Mouse (Mus musculus) C2C12 (cell line): Measurements from ENCODE around the gene Ost4. TPM values are rescaled to one million over a fixed set of nuclear protein-coding genes. Genes with fewer than 3 reads are reported as not detected.

ENCODE experiments used
- H3K27me3 ChIP-seq: one replicate; pipeline ENCODE4 v1.6.1; 2011; ENCODE audit not compliant: control insufficient read depth, insufficient read depth, insufficient read length
- H3K36me3 ChIP-seq: one replicate; pipeline ENCODE4 v1.6.1; 2011; ENCODE audit not compliant: control insufficient read depth, insufficient read depth
- H3K4me3 ChIP-seq: one replicate; pipeline ENCODE4 v1.5.1; 2011; ENCODE audit warnings: mild to moderate bottlenecking, control low read depth; ENCODE audit not compliant: poor library complexity, insufficient read depth, severe bottlenecking
- H3K79me2 ChIP-seq: one replicate; pipeline ENCODE4 v1.6.1; 2011; ENCODE audit not compliant: control insufficient read depth, insufficient read depth
- H3K79me3 ChIP-seq: one replicate; pipeline ENCODE4 v1.6.1; 2011; ENCODE audit warnings: low read depth, control low read depth
- H3ac ChIP-seq: one replicate; pipeline ENCODE3; 2011; ENCODE audit warnings: low read depth; ENCODE audit not compliant: control insufficient read depth, insufficient read length
- CEBPB ChIP-seq: IDR thresholded peaks from one replicate; pipeline ENCODE4 v1.6.1; 2011; ENCODE audit warnings: low read depth, mild to moderate bottlenecking, control low read depth, moderate library complexity
- CTCF ChIP-seq: IDR thresholded peaks from one replicate; pipeline ENCODE4 v1.5.1; 2011; ENCODE audit not compliant: control insufficient read depth, insufficient read depth, insufficient read length
- FOSL1 ChIP-seq: IDR thresholded peaks from one replicate; pipeline ENCODE4 v1.8.0; 2011; ENCODE audit warnings: mild to moderate bottlenecking, low read length; ENCODE audit not compliant: poor library complexity, insufficient read depth, severe bottlenecking
- MAX ChIP-seq: IDR thresholded peaks from one replicate; pipeline ENCODE4 v1.6.1; 2011; ENCODE audit warnings: mild to moderate bottlenecking, control low read depth
- MYOD1 ChIP-seq: IDR thresholded peaks from one replicate; pipeline ENCODE4 v1.6.1; 2011; ENCODE audit warnings: low read depth; ENCODE audit not compliant: control insufficient read depth, insufficient read length
- MYOG ChIP-seq: IDR thresholded peaks from one replicate; pipeline ENCODE4 v1.6.1; 2011; ENCODE audit not compliant: control insufficient read depth, insufficient read length; ENCODE audit errors: extremely low read depth
- USF1 ChIP-seq: IDR thresholded peaks from one replicate; pipeline ENCODE4 v1.6.1; 2011; ENCODE audit warnings: low read depth, mild to moderate bottlenecking, control low read depth, moderate library complexity
- polyA plus RNA-seq: library from polyadenylated mRNA; unstranded; fragments of >200 nt; fragmentation: generic; extraction: Trizol; gene quantifications from one replicate; pipeline ENCODE4 v1.2.1, GENCODE M21; 2012; ENCODE audit warnings: missing spikeins

The Ost4 gene
- polyA plus RNA-seq, 1 experiment: 348 TPM

DNA sequence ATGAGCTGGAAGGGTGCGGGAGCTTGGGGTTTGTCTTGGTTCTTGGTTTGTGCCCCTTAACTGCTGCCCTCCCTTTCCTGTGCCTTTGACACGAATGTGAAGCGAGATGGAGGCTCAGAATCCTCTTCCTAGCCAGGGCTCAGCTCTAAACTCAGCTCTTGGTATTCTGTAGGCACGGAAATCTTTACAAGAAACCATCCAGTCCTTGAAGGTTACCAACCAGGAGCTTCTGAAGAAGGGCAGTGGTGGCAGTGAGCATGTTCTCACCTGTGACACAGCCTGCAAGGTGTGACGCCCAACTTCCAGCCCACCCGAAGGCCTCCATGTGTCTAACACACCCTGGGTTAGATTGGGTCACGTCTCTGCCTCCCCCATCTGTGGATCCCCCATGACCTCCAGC is 33.2 kb downstream of the Ost4 start:
- TF ChIP-seq CTCF: no peak
- no peak for TF ChIP-seq MAX
- TF ChIP-seq MYOD1: no peak
- no peak for TF ChIP-seq CEBPB
- TF ChIP-seq USF1: no peak
- no peak for TF ChIP-seq MYOG
- no peak for TF ChIP-seq FOSL1
- peaks cover 8% of the 10 kb centered on the region for H3K79me3 ChIP-seq
- H3K36me3 ChIP-seq: peaks cover 65% of the 10 kb centered on the region

DNA sequence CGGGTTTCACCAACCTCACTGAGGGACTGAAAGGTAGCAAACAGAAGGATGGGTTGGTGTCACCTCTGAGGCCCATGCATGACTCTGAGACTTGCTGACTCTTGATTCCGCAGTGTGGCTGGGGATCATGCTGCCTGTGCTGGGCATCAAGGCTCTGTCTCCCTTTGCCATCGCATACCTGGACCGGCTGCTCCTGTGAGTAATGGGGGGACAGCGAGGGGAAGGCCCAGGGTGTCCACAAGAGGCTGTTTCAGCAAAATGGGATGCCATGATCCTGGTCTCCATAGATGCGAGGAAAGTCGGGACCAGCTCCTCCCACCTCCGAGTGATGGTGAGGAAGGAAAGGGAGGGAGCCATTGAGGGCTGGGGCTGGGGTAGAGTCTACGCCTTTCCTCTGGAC is 35.0 kb downstream of the Ost4 start:
- no peaks in the 10 kb centered on the region for H3K27me3 ChIP-seq
- peaks cover 8% of the 10 kb centered on the region for H3K79me3 ChIP-seq
- H3K4me3 ChIP-seq: no peak overlapping the region
- peaks cover 61% of the 10 kb centered on the region for H3K36me3 ChIP-seq
- TF ChIP-seq CTCF (no peak), MAX (no peak), MYOG (no peak), FOSL1 (no peak), CEBPB (no peak), MYOD1 (no peak), USF1 (no peak)
- no peak overlapping the region for H3ac ChIP-seq
- peaks cover 27% of the 10 kb centered on the region for H3K79me2 ChIP-seq

More for the DNA sequence above, 33.2 kb downstream of the Ost4 start:
- Histone ChIP-seq H3K27me3 (no peaks in the 10 kb centered on the region), H3K4me3 (no peak overlapping the region), H3K79me2 (peaks cover 27% of the 10 kb centered on the region), H3ac (no peak overlapping the region)

DNA sequence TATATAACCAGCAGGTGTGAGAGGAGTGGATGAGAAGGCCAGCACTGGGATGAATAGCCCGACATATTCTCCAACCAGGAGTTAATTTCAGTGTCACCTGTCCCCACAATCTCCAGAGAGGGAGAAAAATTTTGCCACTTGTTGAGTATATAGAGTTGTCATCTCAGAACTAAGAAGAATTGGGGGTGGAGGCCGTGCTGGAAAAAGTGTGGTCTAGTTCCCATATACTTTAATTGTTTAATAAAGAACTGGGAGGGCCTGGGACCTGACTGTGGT is 37.5 kb downstream of the Ost4 start:
- H3K79me3 ChIP-seq: peaks cover 8% of the 10 kb centered on the region
- H3ac ChIP-seq: peak overlapping the region; percentile 86
- peak overlapping the region; percentile 85 for H3K4me3 ChIP-seq
- no peak for TF ChIP-seq MYOD1
- no peak for TF ChIP-seq MAX
- no peak for TF ChIP-seq MYOG
- TF ChIP-seq FOSL1: no peak
- no peak for TF ChIP-seq USF1
- no peak for TF ChIP-seq CTCF
- TF ChIP-seq CEBPB: no peak
- no peaks in the 10 kb centered on the region for H3K27me3 ChIP-seq
- H3K79me2 ChIP-seq: peaks cover 27% of the 10 kb centered on the region
- H3K36me3 ChIP-seq: peaks cover 37% of the 10 kb centered on the region

DNA sequence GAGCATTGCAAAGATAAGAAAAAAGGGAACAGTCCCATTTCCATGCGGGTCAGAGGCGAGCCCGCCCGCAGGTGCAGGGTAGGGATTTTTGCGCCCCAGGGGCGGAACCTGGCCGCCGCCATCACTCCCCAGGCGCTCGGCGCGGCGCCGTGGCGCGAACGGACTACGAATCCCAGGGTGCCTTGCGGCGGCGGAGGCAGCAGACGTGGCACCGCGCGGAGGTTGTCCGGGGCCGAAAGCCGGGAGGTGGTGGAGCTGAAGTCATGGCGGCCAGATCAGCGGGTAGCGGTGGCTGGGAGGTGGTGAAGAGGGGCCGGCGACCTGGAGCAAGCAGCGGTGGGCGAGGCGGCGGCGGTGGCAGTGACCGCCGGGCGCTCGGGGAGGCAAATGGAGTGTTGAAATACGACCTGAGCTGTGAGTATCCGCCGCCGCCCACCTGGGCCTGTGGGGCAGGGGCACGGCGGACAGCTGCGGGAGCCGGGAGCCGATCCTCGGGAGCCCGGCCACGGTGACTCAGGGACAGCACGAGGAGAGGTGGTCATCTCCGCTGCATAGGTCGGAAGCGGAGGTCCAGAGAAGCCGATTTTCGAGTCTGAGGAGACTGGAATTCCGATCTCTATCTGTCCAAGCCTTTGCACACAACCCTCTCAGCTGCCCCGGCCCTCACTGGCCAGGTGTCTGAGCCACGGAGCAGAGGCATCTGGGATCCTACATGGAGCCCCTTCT is 38.0 kb downstream of the Ost4 start:
- H3K36me3 ChIP-seq: peaks cover 32% of the 10 kb centered on the region
- no peak for TF ChIP-seq USF1
- no peak for TF ChIP-seq CTCF
- no peak for TF ChIP-seq FOSL1
- no peak for TF ChIP-seq MYOD1
- no peak for TF ChIP-seq CEBPB
- TF ChIP-seq MYOG: no peak
- no peak for TF ChIP-seq MAX

DNA sequence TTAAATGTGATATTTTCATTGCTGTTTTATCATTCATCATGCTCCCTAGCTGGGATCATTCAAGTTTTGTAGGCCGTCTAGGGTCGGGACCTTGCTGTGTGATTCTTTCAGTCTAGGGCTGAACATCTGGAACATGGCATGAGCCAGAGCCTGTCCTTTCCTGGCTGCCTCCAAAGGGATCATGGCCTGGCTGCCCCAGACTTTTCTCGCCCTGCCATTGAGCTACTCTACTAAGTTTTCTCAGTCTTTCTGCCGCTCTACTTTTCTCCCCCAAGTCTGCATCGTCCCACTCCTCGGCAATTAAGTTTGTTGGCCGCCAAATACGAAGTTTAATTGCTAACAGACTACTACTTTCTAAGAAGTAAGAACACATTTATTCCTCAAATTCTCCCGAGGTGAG is 38.6 kb downstream of the Ost4 start:
- TF ChIP-seq CEBPB (no peak), MYOG (no peak), USF1 (no peak), MYOD1 (no peak), MAX (no peak), FOSL1 (no peak), CTCF (no peak)
- H3K4me3 ChIP-seq: peak overlapping the region; percentile 85
- no peaks in the 10 kb centered on the region for H3K27me3 ChIP-seq
- H3K79me3 ChIP-seq: peaks cover 8% of the 10 kb centered on the region
- no peak overlapping the region for H3ac ChIP-seq
- H3K79me2 ChIP-seq: peaks cover 27% of the 10 kb centered on the region
- H3K36me3 ChIP-seq: peaks cover 26% of the 10 kb centered on the region

More for the DNA sequence above, 38.0 kb downstream of the Ost4 start:
- H3K4me3 ChIP-seq: peak overlapping the region; percentile 85
- H3K27me3 ChIP-seq: no peaks in the 10 kb centered on the region
- H3ac ChIP-seq: peak overlapping the region; percentile 86
- H3K79me2 ChIP-seq: peaks cover 27% of the 10 kb centered on the region
- peaks cover 8% of the 10 kb centered on the region for H3K79me3 ChIP-seq
